Mouse (Mus musculus) left cerebral cortex, postnatal 14 days (tissue): ENCODE measurements at regions not wholly inside any gene's neighbourhood (a gene's known extent, or its start where the extent isn't known, plus 50 kb on each side); places are given as distances from the start of the nearest gene placed in this dataset.
A peak's percentile ranks its signal among the peaks of the same experiment; 100 is the strongest.

Source experiments
- DNase-seq, 2 experiments: peaks; one replicate each; pipeline ENCODE4 v3.0.0; 2021 to 2022; ENCODE audit warnings: low spot score in 2 of 2, mixed read lengths in 1 of 2
- intact Hi-C: fragments of 180-260 bp; cut with DNase I; formaldehyde crosslinking; loops from one replicate; pipeline ENCODE4 v1.15.1; 2025

- DNase-seq, result no peak
- intact Hi-C loops, result no loop called here
These were observed 101.8 kb downstream of the Vgll3 start for GRCm38 (mm10) chr16:65916831-65917230.

GRCm38 (mm10) chr16:65925986-65926385 lies 110.9 kb downstream of the Vgll3 start:
- intact Hi-C loops, result no loop called here
- DNase-seq, result no peak

DNA sequence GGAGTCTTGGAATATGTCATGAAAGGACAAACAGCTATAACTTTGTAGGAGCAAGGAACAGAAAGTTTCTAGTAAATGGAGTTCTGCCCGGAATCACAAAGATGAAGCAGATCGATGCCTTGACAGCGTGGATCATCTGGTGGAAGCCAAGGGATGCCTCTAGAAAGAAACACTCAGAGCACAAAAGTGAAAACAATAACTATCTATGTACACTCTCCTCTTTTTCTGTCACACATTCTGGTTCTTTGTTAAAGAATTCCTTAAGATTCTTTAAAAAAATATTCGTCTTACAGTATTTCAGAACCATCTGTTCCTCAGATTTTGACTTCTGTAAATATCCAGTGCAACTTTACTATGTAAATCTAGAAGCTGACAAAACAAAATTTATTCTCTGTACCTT lies 148.8 kb downstream of the Vgll3 start:
- intact Hi-C loops, result no loop called here
- DNase-seq, result no peak

GRCm38 (mm10) chr16:65964260-65964659 lies 149.2 kb downstream of the Vgll3 start:
- no peak for DNase-seq
- intact Hi-C loops, result no loop called here

DNA sequence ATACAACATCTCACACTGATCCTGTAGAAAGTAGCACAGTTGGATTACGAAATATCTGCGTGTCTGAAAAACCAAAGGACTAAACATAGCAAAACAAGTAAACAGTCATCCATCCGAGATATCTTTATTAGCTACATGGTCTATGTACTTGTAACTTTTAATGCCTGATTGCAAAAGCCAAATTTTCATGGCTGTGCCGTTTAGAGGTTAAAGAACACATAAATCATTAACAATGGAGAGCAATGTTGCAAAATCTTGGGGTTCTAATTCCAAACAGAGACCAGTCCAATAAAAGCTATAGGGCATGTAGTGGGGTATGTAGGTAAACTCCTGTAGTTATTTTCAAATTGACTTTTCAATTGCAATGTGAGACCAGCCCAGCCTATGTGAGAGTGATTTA lies 162.0 kb downstream of the Vgll3 start:
- intact Hi-C loops, result no loop called here
- no peak for DNase-seq

DNA sequence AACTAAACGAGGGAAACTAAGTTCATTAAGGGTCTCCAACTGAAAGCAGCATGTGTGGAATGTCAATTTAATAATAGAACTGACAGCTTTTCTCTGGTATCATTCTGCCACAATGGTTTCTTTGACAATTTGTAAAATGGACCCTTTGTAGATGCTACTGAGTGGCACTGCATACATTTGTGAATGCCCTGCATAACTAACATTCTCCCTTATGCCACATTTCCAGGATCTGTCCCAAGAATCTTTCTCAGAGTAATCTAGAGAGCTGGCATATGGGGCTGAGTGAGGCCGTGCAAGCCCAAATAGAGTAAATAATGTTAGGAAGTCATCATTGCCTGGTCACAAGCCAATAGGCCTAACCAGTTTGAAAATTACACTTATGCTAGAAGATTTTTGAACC lies 172.1 kb downstream of the Vgll3 start:
- intact Hi-C loops, result no loop called here
- no peak for DNase-seq

GRCm38 (mm10) chr16:65999343-65999742 lies 184.3 kb downstream of the Vgll3 start:
- DNase-seq, result no peak
- intact Hi-C loops, result no loop called here

DNA sequence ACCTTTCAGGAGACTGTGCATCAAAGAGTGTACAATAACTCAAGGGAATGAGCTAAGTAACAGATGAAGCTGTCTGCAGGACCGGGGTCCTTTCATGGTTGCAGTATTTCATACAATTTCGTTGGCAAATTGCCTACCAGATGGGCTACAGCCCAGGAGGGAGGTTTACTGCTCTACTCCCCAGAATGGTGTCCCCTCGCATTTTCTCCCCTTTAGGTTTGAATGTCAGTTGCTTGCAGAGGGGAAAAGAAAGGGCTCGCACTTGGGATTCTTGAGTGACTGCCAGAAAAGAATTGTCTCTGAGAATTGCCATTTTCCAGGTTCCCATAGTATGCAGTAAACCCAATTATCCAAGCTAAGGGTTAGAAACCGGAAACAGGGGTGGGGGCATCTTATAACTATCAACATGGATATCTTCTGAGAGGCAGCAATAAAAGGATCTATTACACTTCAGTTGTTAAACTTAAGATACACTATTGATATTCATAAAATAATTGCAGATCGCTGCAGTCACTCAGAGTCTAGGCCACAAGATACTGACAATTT lies 185.7 kb downstream of the Vgll3 start:
- DNase-seq, result no peak
- intact Hi-C loops, result no loop called here

DNA sequence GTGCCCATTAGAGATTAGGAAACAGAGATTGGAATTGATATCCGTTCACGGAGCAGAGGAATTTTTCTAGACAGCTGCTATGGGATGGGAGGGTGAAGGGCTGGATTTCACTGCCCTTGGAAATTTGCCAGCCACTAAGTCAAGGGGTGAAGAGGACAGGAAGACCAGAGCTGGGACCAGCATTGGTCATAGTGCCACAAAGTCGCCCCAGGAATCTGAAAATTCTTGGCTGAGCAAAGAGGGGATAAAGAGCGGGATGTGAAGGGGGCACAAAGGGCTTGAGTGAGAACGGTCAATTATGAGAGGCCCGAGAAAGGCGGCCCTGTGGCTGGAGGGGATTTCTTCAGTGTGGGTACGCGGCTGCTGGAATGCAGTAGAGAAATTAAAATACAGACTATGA lies 189.6 kb downstream of the Vgll3 start:
- intact Hi-C loops, result loop anchor here (5.0 kb wide), 3 partner anchors 217 to 377 kb away; no protein-coding TSS in a partner anchor
- no peak for DNase-seq

DNA sequence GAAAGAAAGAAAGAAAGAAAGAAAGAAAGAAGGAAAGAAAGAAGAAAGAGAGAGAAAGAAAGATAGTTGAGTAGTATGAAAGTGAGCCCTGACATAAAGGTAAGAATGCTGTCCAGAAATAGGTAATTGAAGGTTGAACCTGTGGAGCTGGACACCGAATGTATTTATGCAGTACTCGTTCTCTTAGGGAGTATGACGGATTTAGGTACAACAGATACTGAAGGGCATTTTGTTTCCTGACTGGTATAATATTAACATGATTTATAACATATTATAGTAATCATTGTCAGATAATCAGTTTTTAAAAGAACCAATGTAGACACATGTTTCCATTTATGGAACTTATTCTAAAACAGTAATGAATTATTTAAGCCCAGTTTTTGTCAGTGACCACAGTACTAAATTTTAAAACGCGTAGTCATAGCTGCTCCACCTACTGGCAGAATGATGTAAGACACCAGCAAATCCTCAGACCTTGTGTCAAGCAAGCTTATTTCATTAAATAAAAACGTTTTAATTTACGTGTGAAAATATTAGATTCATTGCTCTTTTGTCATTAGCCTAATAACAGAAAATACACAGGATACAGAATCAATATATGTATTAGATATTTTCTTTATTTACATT lies 191.0 kb downstream of the Vgll3 start:
- intact Hi-C loops, result loop anchor here (5.0 kb wide), 3 partner anchors 219 to 379 kb away; no protein-coding TSS in a partner anchor
- peak; percentile 54 to 76 for DNase-seq

DNA sequence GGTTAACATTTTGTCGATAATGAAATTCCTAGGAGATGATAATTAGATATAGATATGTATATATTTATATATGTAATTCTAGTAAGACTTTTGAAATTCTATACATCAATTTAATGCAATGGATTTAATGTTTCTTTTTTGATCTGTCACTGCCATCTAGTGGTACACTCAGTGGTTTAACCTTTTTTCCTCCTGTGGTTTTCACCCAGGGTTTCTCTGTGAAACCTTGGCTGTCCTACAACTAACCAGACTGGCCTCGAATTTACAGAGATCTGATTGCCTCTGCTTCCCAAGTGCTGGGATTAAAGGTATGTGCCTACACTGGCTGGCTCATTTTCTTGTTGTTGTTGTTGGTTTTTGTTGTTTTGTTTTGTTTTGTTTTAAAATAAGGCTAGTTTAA lies 198.6 kb downstream of the Vgll3 start:
- DNase-seq, result peak in 1 of 2 experiments; percentile 6

DNA sequence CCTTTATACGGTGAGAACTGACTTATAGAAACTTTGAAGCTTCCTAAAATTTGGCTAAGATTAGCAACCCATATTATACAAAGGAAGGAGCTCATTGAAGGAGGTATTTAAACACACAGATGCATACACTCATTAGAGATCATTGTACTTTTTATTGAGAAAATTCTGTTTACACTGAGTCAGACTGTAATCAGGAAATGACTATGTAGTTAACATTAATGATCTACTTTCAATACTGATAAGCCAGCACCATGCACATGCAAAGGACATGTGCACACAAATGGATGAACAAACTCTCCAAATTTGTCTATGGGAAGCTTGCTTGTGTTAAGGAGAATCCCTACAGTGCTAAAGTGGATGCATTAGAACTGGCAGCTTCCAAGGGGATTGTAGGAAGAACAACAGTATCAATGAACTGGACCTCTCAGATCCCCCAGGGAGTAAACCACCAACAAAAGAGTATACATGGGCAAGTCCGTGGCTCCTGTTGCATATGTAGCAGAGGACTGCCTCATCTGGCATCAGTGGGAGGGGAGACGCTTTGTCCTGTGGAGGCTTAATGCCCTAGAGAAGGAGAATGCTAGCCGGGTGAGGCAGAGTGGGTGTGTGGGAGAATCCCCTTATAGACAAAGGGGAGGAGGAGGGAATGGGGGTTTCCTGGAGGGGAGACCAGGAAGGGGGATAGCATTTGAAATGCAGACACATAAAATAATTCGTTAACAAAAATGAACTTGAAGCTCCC lies 200.0 kb downstream of the Vgll3 start:
- intact Hi-C loops, result loop anchor here (10.0 kb wide), 1 partner anchor 1110 kb away; no protein-coding TSS in a partner anchor
- no peak for DNase-seq

More for the DNA sequence above, 198.6 kb downstream of the Vgll3 start:
- intact Hi-C loops, result loop anchor here (10.0 kb wide), 1 partner anchor 1109 kb away; no protein-coding TSS in a partner anchor

DNA sequence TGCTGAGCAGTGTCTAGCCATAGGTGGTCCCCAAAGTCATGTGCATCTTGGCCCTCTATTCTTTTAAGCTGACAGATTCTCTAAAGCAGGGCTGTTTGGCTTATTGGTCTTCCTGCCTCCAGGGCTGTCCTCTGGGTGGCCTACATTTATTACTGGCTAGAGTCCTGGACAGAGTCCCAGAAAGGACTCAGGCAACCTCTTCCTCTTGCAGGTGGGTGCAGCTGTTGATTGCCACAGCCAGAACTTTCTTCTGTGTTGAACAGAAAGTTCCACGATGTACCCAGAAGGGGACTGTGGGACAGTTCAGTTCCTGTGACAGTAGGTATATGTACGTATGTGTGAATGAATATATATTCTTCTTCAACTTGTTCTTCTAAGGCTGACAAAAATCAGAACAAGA lies 202.0 kb downstream of the Vgll3 start:
- intact Hi-C loops, result loop anchor here (10.0 kb wide), 1 partner anchor 1112 kb away; no protein-coding TSS in a partner anchor
- no peak for DNase-seq

DNA sequence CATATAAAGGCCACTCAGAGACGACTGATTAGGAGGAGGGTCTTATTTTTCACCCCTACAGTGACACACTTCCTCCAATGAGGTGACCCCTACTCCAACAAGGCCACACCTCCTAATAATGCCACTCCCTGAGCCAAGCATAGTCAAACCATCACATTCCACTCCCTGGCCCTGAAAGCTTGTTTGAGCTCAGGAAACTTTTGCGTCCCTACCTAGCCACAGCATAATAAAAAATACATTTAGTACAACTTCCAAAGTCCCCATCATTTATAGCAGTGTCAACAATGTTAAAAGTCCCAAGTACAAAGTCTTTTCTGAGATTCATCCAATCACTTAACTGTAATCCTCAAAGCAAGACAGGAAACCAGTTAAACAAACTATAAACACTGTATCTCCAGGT lies 208.3 kb downstream of the Vgll3 start:
- intact Hi-C loops, result no loop called here
- DNase-seq, result no peak
